ENCODE assay signal across 14 mouse cellular contexts in the genomic region with DNA sequence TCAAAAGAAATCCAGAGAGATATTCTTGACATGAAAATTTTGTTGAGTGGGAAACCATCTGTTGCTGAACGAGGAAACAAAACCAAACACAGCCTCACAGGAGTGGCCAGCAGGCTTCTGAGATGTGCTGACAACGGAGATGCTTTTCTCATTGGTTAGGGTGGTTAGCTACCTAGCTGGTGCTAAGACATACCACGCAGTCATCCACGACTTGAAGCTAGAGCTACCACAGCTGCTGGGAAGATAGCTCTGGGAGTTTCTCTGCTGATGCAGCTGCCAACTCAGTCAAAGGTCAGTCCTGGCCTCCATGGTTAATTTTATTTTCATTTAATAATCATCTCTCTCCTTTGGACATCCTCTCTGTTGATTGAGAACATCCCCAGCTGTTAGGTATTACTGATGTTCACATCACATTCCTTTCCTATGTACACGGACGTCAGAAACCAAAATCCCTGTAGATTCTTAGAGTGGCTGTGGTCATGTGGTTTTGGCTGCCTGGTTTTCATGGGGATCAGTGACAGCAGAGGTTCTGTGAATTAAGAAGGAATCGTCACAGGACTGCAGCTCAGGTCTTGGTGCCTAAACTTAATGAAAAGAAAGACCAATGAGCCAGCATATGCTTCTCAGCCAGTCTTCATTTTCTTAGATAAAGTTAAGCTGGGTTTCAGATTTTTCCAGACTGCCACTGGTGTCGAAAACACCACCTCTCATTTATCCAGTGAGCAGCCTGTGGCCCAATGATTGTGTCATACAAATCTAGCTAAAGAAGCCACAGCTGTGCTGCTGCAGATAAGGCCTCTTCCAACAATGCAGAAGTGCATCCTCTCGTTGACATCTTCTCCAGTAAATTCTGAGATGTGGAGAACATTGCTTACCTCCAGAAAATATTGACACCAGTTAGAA. TPM values are rescaled to one million over a fixed set of nuclear protein-coding genes. Genes with fewer than 3 reads are reported as not detected.
DNase-seq lines count a peak whose midpoint lies in the region; ATAC-seq and TF ChIP-seq lines count a peak whose summit lies in the region.
"Had no signal": no experiment of that assay in that cellular context is flagged by ENCODE, and none has a peak within 500 bp of the region (broad histone marks: within the 10 kb centered on the region; RNA-seq: fewer than 3 reads in every experiment).

No protein-coding gene starts in this region.

- no peaks in the 10 kb centered on the region for H3K4me1 ChIP-seq in forebrain, embryonic 10.5 days
- no peaks in the 10 kb centered on the region for H3K4me1 ChIP-seq in liver, embryonic 12.5 days
- no peaks in the 10 kb centered on the region for H3K4me1 ChIP-seq in limb, embryonic 10.5 days
- H3K4me1 ChIP-seq: hindbrain, embryonic 12.5 days had no signal

- intact Hi-C loops in gastrocnemius, adult 2 months (cut with DNase I), result no loop called here

- H3K27ac ChIP-seq in gastrocnemius, adult 2 months, result peak overlapping the region; percentile 41
- no peak overlapping the region for H3K27ac ChIP-seq in forebrain, embryonic 10.5 days
- no peak overlapping the region for H3K27ac ChIP-seq in liver, embryonic 12.5 days
- H3K27ac ChIP-seq in limb, embryonic 10.5 days, result no peak overlapping the region
- H3K27ac ChIP-seq: hindbrain, embryonic 12.5 days had no signal

- H3K9ac ChIP-seq in liver, embryonic 12.5 days, result no peak overlapping the region
- H3K9ac ChIP-seq: hindbrain, embryonic 12.5 days had no signal

- H3K4me2 ChIP-seq in liver, embryonic 12.5 days, result no peak overlapping the region
- H3K4me2 ChIP-seq: hindbrain, embryonic 12.5 days had no signal

- no peak for ATAC-seq in liver, embryonic 12.5 days
- ATAC-seq: midbrain, embryonic 16.5 days had no signal

- WGBS in forebrain, embryonic 10.5 days, result 79% methylated on average over 9 of the region's 9 CpGs
- 56% methylated on average over 9 of the region's 9 CpGs for WGBS in liver, embryonic 12.5 days (ENCODE audit: insufficient replicate concordance)
- WGBS in limb, embryonic 10.5 days, result 82% methylated on average over 9 of the region's 9 CpGs

- H3K4me3 ChIP-seq in gastrocnemius, adult 2 months, result no peak overlapping the region
- H3K4me3 ChIP-seq in forebrain, embryonic 10.5 days, result no peak overlapping the region
- no peak overlapping the region for H3K4me3 ChIP-seq in liver, embryonic 12.5 days
- H3K4me3 ChIP-seq in limb, embryonic 10.5 days, result no peak overlapping the region
- H3K4me3 ChIP-seq: hindbrain, embryonic 12.5 days had no signal

- H3K36me3 ChIP-seq in forebrain, embryonic 10.5 days (replicated peaks), result no peaks in the 10 kb centered on the region
- H3K36me3 ChIP-seq in liver, embryonic 12.5 days, result no peaks in the 10 kb centered on the region
- H3K36me3 ChIP-seq in limb, embryonic 10.5 days, result no peaks in the 10 kb centered on the region
- H3K36me3 ChIP-seq: hindbrain, embryonic 12.5 days had no signal

- no peak for TF ChIP-seq CTCF in gastrocnemius, adult 2 months (IDR thresholded peaks at IDR 0.05)

- no peaks in the 10 kb centered on the region for H3K27me3 ChIP-seq in forebrain, embryonic 10.5 days (ENCODE audit: poor library complexity, severe bottlenecking)
- no peaks in the 10 kb centered on the region for H3K27me3 ChIP-seq in liver, embryonic 12.5 days (replicated peaks)
- no peaks in the 10 kb centered on the region for H3K27me3 ChIP-seq in limb, embryonic 10.5 days (ENCODE audit: low read depth, poor library complexity, severe bottlenecking)
- H3K27me3 ChIP-seq: hindbrain, embryonic 12.5 days had no signal

- DNase-seq in gastrocnemius, adult 2 months, result no peak
- no peak for DNase-seq in gastrocnemius, adult 18-20 months (ENCODE audit: low spot score)
- peak; percentile 8 for DNase-seq in 3134 (ENCODE audit: extremely low read depth, insufficient read length, low spot score)
- peak; percentile 22 for DNase-seq in brain, adult 2 months (ENCODE audit: low read depth, low spot score)
- peak; percentile 41 for DNase-seq in lung, postnatal 14 days
- no peak for DNase-seq in forebrain, embryonic 10.5 days (ENCODE audit: extremely low spot score, low spot score)
- no peak for DNase-seq in limb, embryonic 10.5 days (ENCODE audit: low spot score)
- DNase-seq: cerebellum, adult 11-12 months; embryo, embryonic 11 days; gastrocnemius, postnatal 36 days; kidney, adult 18-20 months had no signal

- H3K9me3 ChIP-seq in forebrain, embryonic 10.5 days, result peaks cover 9% of the 10 kb centered on the region; the same call in 1 of the 2 replicates
- H3K9me3 ChIP-seq in liver, embryonic 12.5 days (replicated peaks), result no peaks in the 10 kb centered on the region
- H3K9me3 ChIP-seq in limb, embryonic 10.5 days (replicated peaks), result no peaks in the 10 kb centered on the region

RNA-seq across cellular contexts. Expression of gene Vipr2, which starts 32.2 kb away (rescaled TPM):
- 1 to 10 TPM; 1.5 to 3.0 TPM for total RNA-seq in gastrocnemius, adult 2 months (2021)
- total RNA-seq in gastrocnemius, adult 18-20 months (2021), result 1 to 10 TPM in 1 of 2 experiments, under 1 TPM in 1; 0.87 to 1.5 TPM
- 2.9 and 3.2 TPM in 2 replicates for polyA plus RNA-seq in forebrain, embryonic 10.5 days (2016; fragmentation: Nextera tagmentation; extraction: Ambion mirVana)
- polyA plus RNA-seq in liver, embryonic 12.5 days (2016; fragmentation: Nextera tagmentation; extraction: Ambion mirVana), result 0.27 and 0.38 TPM in 2 replicates
- polyA plus RNA-seq in limb, embryonic 10.5 days (2016; fragmentation: Nextera tagmentation; extraction: Ambion mirVana), result 0.82 and 1.8 TPM in 2 replicates

Comparison
In these comparisons a context has a peak if more than half of its experiments do, and no peak if none do; other contexts are left out.
1. DNase-seq: peak in 3134 (single experiment), brain, adult 2 months (single experiment) and lung, postnatal 14 days (single experiment); none in gastrocnemius, adult 2 months (single experiment), gastrocnemius, adult 18-20 months (single experiment), forebrain, embryonic 10.5 days (single experiment) and limb, embryonic 10.5 days (single experiment).